ENCODE assay signal across 13 mouse cellular contexts in the genomic region with DNA sequence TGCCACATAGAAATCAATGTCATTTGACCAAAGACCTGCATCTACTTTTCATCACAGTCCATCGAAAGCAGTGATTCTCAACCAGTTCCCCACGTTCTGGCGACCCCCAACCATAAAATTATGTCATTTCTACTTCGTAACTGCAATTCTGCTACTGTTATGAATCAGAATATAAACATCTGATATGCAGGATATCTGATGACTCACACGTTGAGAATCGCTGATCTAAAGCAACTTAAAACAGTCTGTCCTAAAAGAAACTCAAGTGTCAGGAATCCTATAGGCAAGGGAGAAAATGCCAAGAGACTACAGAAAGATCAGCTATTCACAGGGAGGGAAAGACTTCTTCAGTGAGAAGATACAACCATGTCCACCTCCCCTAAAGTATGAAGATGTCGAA.
A peak's percentile ranks its signal among the peaks of the same experiment; 100 is the strongest.
DNase-seq lines count a peak whose midpoint lies in the region; ATAC-seq and TF ChIP-seq lines count a peak whose summit lies in the region.
"Had no signal": no experiment of that assay in that cellular context is flagged by ENCODE, and none has a peak within 500 bp of the region (broad histone marks: within the 10 kb centered on the region; RNA-seq: fewer than 3 reads in every experiment).

No protein-coding gene starts in this region.

- DNase-seq in forebrain, embryonic 11.5 days (ENCODE audit: low spot score), result no peak
- DNase-seq in midbrain, postnatal 0 days (ENCODE audit: low spot score), result no peak
- DNase-seq in forebrain, embryonic 14.5 days (ENCODE audit: low spot score), result no peak
- no peak for DNase-seq in lung, postnatal 14 days

- no peak for TF ChIP-seq CTCF in midbrain, postnatal 0 days (IDR thresholded peaks at IDR 0.05)

- no peaks in the 10 kb centered on the region for H3K27me3 ChIP-seq in forebrain, embryonic 12.5 days
- no peaks in the 10 kb centered on the region for H3K27me3 ChIP-seq in forebrain, embryonic 11.5 days (ENCODE audit: control insufficient read depth, insufficient read depth, low read length)
- no peaks in the 10 kb centered on the region for H3K27me3 ChIP-seq in midbrain, embryonic 15.5 days (replicated peaks)
- no peaks in the 10 kb centered on the region for H3K27me3 ChIP-seq in midbrain, postnatal 0 days (ENCODE audit: insufficient read depth, low read length)
- no peaks in the 10 kb centered on the region for H3K27me3 ChIP-seq in forebrain, embryonic 14.5 days (replicated peaks; ENCODE audit: control insufficient read depth, insufficient read depth, low read length)
- H3K27me3 ChIP-seq in limb, embryonic 13.5 days, result no peaks in the 10 kb centered on the region

- H3K9me3 ChIP-seq in forebrain, embryonic 12.5 days, result no peaks in the 10 kb centered on the region
- no peaks in the 10 kb centered on the region for H3K9me3 ChIP-seq in forebrain, embryonic 11.5 days (ENCODE audit: control insufficient read depth, low read length)
- H3K9me3 ChIP-seq in midbrain, embryonic 15.5 days, result no peaks in the 10 kb centered on the region
- no peaks in the 10 kb centered on the region for H3K9me3 ChIP-seq in midbrain, postnatal 0 days (ENCODE audit: low read length)
- H3K9me3 ChIP-seq in forebrain, embryonic 14.5 days (replicated peaks; ENCODE audit: control insufficient read depth, low read length), result no peaks in the 10 kb centered on the region
- no peaks in the 10 kb centered on the region for H3K9me3 ChIP-seq in limb, embryonic 13.5 days

- H3K9ac ChIP-seq in forebrain, embryonic 12.5 days, result no peak overlapping the region
- no peak overlapping the region for H3K9ac ChIP-seq in forebrain, embryonic 11.5 days (ENCODE audit: low read length)
- no peak overlapping the region for H3K9ac ChIP-seq in midbrain, embryonic 15.5 days
- no peak overlapping the region for H3K9ac ChIP-seq in midbrain, postnatal 0 days (replicated peaks; ENCODE audit: low read length, poor library complexity, severe bottlenecking)
- H3K9ac ChIP-seq in forebrain, embryonic 14.5 days (ENCODE audit: low read length), result no peak overlapping the region
- no peak overlapping the region for H3K9ac ChIP-seq in limb, embryonic 13.5 days
- H3K9ac ChIP-seq: lung, embryonic 14.5 days had no signal

- ATAC-seq in forebrain, embryonic 12.5 days (ENCODE audit: low FRiP score), result no peak
- ATAC-seq in forebrain, embryonic 11.5 days (replicated peaks; ENCODE audit: low FRiP score), result no peak
- ATAC-seq in midbrain, embryonic 15.5 days (replicated peaks), result no peak
- ATAC-seq in midbrain, postnatal 0 days (ENCODE audit: low FRiP score), result no peak
- ATAC-seq in forebrain, embryonic 14.5 days, result no peak
- no peak for ATAC-seq in limb, embryonic 13.5 days (ENCODE audit: low FRiP score, low read depth)
- no peak for ATAC-seq in megakaryocyte-erythroid progenitor cell, adult 5-6 weeks (replicated peaks; ENCODE audit: low FRiP score, low TSS enrichment, poor library complexity, severe bottlenecking)
- ATAC-seq: activated CD4-positive, CD25-positive, alpha-beta regulatory T cell, adult 4 months; intestine, embryonic 16.5 days had no signal

- no peak overlapping the region for H3K4me3 ChIP-seq in forebrain, embryonic 12.5 days (replicated peaks)
- no peak overlapping the region for H3K4me3 ChIP-seq in forebrain, embryonic 11.5 days (ENCODE audit: low read depth, low read length)
- H3K4me3 ChIP-seq in midbrain, embryonic 15.5 days, result no peak overlapping the region
- H3K4me3 ChIP-seq in midbrain, postnatal 0 days (ENCODE audit: low read depth, low read length), result no peak overlapping the region
- H3K4me3 ChIP-seq in forebrain, embryonic 14.5 days (ENCODE audit: low read depth, low read length), result no peak overlapping the region
- no peak overlapping the region for H3K4me3 ChIP-seq in limb, embryonic 13.5 days

- peaks cover 43% of the 10 kb centered on the region for H3K4me1 ChIP-seq in forebrain, embryonic 12.5 days
- peaks cover 12% of the 10 kb centered on the region for H3K4me1 ChIP-seq in forebrain, embryonic 11.5 days (replicated peaks; ENCODE audit: control insufficient read depth, insufficient read depth, low read length)
- H3K4me1 ChIP-seq in midbrain, embryonic 15.5 days, result peaks cover 27% of the 10 kb centered on the region
- H3K4me1 ChIP-seq in midbrain, postnatal 0 days (ENCODE audit: insufficient read depth, low read length), result peaks cover 10% of the 10 kb centered on the region; the same call in 1 of the 2 replicates
- peaks cover 36% of the 10 kb centered on the region for H3K4me1 ChIP-seq in forebrain, embryonic 14.5 days (ENCODE audit: control insufficient read depth, insufficient read depth, low read length)
- peaks cover 24% of the 10 kb centered on the region for H3K4me1 ChIP-seq in limb, embryonic 13.5 days

- no peaks in the 10 kb centered on the region for H3K36me3 ChIP-seq in forebrain, embryonic 12.5 days (replicated peaks)
- no peaks in the 10 kb centered on the region for H3K36me3 ChIP-seq in forebrain, embryonic 11.5 days (ENCODE audit: control insufficient read depth, insufficient read depth, low read length)
- H3K36me3 ChIP-seq in midbrain, embryonic 15.5 days (replicated peaks), result no peaks in the 10 kb centered on the region
- no peaks in the 10 kb centered on the region for H3K36me3 ChIP-seq in midbrain, postnatal 0 days (ENCODE audit: insufficient read depth, low read length)
- no peaks in the 10 kb centered on the region for H3K36me3 ChIP-seq in forebrain, embryonic 14.5 days (ENCODE audit: control insufficient read depth, insufficient read depth, low read length)
- H3K36me3 ChIP-seq in limb, embryonic 13.5 days, result no peaks in the 10 kb centered on the region

- WGBS in forebrain, embryonic 12.5 days, result 92% methylated on average over 7 of the region's 7 CpGs
- 88% methylated on average over 7 of the region's 7 CpGs for WGBS in forebrain, embryonic 11.5 days
- 92% methylated on average over 7 of the region's 7 CpGs for WGBS in midbrain, embryonic 15.5 days
- 94% methylated on average over 7 of the region's 7 CpGs for WGBS in midbrain, postnatal 0 days
- WGBS in forebrain, embryonic 14.5 days, result 94% methylated on average over 7 of the region's 7 CpGs
- WGBS in limb, embryonic 13.5 days, result 91% methylated on average over 7 of the region's 7 CpGs

- no peak overlapping the region for H3K4me2 ChIP-seq in forebrain, embryonic 12.5 days
- H3K4me2 ChIP-seq in forebrain, embryonic 11.5 days (ENCODE audit: low read depth, low read length, severe bottlenecking), result no peak overlapping the region
- no peak overlapping the region for H3K4me2 ChIP-seq in midbrain, embryonic 15.5 days
- H3K4me2 ChIP-seq in midbrain, postnatal 0 days (ENCODE audit: low read depth, low read length, poor library complexity, severe bottlenecking), result no peak overlapping the region
- no peak overlapping the region for H3K4me2 ChIP-seq in forebrain, embryonic 14.5 days (ENCODE audit: low read length)
- peak overlapping the region; percentile 41; the same call in 1 of the 2 replicates for H3K4me2 ChIP-seq in limb, embryonic 13.5 days (replicated peaks)
- H3K4me2 ChIP-seq: liver, embryonic 11.5 days; lung, embryonic 14.5 days had no signal

- peak overlapping the region; percentile 63 for H3K27ac ChIP-seq in forebrain, embryonic 12.5 days
- H3K27ac ChIP-seq in forebrain, embryonic 11.5 days (ENCODE audit: low read depth, low read length), result no peak overlapping the region
- H3K27ac ChIP-seq in midbrain, embryonic 15.5 days, result peak overlapping the region; percentile 65
- no peak overlapping the region for H3K27ac ChIP-seq in midbrain, postnatal 0 days (ENCODE audit: low read depth, low read length)
- H3K27ac ChIP-seq in forebrain, embryonic 14.5 days (ENCODE audit: low read depth, low read length), result peak overlapping the region; percentile 65; the same call in 1 of the 2 replicates
- no peak overlapping the region for H3K27ac ChIP-seq in limb, embryonic 13.5 days
- H3K27ac ChIP-seq: kidney, postnatal 0 days had no signal

Comparison
In these comparisons a context has a peak if more than half of its experiments do, and no peak if none do; other contexts are left out.
1. H3K27ac ChIP-seq: peak in forebrain, embryonic 12.5 days (single experiment), midbrain, embryonic 15.5 days (single experiment) and forebrain, embryonic 14.5 days (single experiment); none in forebrain, embryonic 11.5 days (single experiment), midbrain, postnatal 0 days (single experiment) and limb, embryonic 13.5 days (single experiment).